Mouse (Mus musculus): ENCODE data around the gene Nfkbiz. TPM values are rescaled to one million over a fixed set of nuclear protein-coding genes. Genes with fewer than 3 reads are reported as not detected.

Gene Nfkbiz
- total and polyA plus RNA-seq, 3 experiments, result 1.3 to 2.4 TPM; not detected in 1

DNA sequence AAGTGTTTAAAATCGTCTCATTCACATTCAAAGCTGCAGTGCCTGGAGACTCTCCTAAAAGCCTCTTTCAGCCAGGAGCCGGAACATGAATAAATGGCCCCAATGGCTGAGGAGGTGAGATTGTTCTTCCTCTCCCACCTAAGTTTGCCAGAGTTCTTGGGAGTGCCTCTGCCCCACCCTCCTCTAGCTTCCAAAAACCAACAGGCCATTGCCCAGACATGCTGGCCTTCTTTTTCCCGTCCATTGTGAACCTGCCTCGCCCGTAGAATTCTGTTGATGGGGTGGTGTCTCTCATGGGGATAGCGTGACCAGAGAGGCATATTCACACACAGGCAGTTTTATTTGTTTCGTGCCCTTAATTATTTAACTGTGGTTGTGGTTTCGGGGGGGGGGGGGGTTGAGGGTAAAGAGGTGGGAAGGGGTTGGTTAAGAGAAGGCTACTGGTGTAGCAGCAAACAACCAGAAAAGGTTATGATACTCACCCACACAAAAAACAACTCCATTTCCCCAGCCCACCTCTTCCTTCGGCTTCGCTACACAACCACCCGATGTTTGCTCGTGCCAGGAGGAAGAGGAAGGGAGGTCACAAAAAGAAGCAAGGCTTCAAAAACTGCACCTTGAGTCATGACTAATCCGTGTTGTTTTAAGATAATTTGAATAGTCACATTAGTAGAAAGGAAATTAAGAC is 51.2 kb downstream of the Nfkbiz start (continued):
- TF ChIP-seq TCF12 (IDR thresholded peaks at IDR 0.05; ENCODE audit: low read depth, low read length), result no peak
- TF ChIP-seq POLR2AphosphoS5 (IDR thresholded peaks at IDR 0.05; ENCODE audit: borderline replicate concordance, low read depth, low read length), result no peak
- no peak for TF ChIP-seq EP300 (IDR thresholded peaks at IDR 0.05; ENCODE audit: low read depth in 1 of 2, low read length in 2 of 2)

DNA sequence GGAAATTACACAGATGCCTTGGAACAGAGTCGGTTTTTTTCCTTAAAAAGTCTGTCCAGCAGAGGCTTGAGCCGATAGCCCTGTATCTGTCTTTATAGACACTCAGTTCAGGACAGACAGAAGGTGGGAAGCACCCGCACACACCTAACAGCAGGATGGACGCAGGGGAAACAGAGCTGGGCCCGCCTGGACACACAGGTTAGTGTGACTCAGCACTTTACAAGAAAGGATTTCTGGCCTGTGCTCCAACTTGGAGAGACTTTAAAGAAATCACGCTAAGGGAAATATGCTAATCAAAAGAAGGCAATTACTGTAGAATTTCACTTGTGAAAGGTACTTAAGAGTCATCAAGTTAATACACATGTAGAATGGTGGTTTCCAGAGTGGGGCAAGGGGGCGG is 54.3 kb downstream of the Nfkbiz start:
- Histone ChIP-seq H3K4me1 (ENCODE audit: control insufficient read depth in 1 of 2, insufficient read depth in 2 of 2, low read length in 2 of 2) (no peaks in the 10 kb centered on the region), H3K79me2 (ENCODE audit: control insufficient read depth, insufficient read depth, low read length, poor library complexity) (no peaks in the 10 kb centered on the region), H3K9ac (ENCODE audit: control insufficient read depth, low read depth, low read length, poor library complexity, severe bottlenecking) (no peak overlapping the region)

DNA sequence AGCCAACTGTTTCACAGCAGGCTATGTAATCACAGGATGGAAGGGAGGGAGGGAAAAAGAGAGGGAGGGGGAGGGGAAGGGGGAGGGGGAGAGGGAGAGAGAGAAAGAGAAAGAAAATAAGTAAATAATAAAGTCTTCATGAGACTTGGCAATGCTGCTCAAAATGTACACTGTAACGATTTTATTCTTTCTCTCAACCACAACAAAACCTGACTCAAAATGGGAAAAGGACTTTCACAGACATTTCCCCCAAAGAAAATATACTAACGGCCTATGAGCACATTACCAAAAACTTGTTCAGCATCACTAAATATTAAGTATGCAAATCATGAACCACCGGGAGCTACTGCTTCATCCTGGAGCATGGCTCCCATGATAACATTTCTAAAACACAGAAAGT is 54.8 kb downstream of the Nfkbiz start:
- no peak for TF ChIP-seq USF1 (IDR thresholded peaks at IDR 0.05; ENCODE audit: low read depth, low read length)
- TF ChIP-seq CHD1 (IDR thresholded peaks at IDR 0.05; ENCODE audit: low read depth, low read length), result no peak
- TF ChIP-seq ZMIZ1 (IDR thresholded peaks at IDR 0.05; ENCODE audit: low read depth, low read length), result no peak
- TF ChIP-seq MAX (IDR thresholded peaks at IDR 0.05; ENCODE audit: low read length), result no peak
- no peak for TF ChIP-seq ZC3H11A (IDR thresholded peaks at IDR 0.05; ENCODE audit: low read depth, low read length)
- TF ChIP-seq E2F4 (IDR thresholded peaks at IDR 0.05; ENCODE audit: borderline replicate concordance, low read depth, low read length), result no peak
- TF ChIP-seq TAL1 (IDR thresholded peaks at IDR 0.05; ENCODE audit: low read length), result no peak
- no peak for TF ChIP-seq ETS1 (IDR thresholded peaks at IDR 0.05; ENCODE audit: low read depth, low read length)
- TF ChIP-seq CHD2 (IDR thresholded peaks at IDR 0.05; ENCODE audit: low read length), result no peak
- Histone ChIP-seq H3K79me2 (ENCODE audit: control insufficient read depth, insufficient read depth, low read length, poor library complexity) (no peaks in the 10 kb centered on the region), H3K27me3 (ENCODE audit: control insufficient read depth in 1 of 2, insufficient read depth in 2 of 2, low read length in 2 of 2) (peaks cover 0 to 3% of the 10 kb centered on the region in 2 experiments; a peak in 1 of 4 replicates), H3K36me3 (ENCODE audit: control insufficient read depth in 1 of 2, insufficient read depth in 2 of 2, low read length in 2 of 2) (no peaks in the 10 kb centered on the region), H3K4me3 (ENCODE audit: control insufficient read depth in 1 of 2, insufficient read depth in 1 of 2, low read depth in 2 of 2, low read length in 2 of 2) (no peak overlapping the region), H3K4me1 (ENCODE audit: control insufficient read depth in 1 of 2, insufficient read depth in 2 of 2, low read length in 2 of 2) (no peaks in the 10 kb centered on the region), H3K9ac (ENCODE audit: control insufficient read depth, low read depth, low read length, poor library complexity, severe bottlenecking) (no peak overlapping the region), H3K27ac (ENCODE audit: control insufficient read depth, low read depth, low read length) (no peak overlapping the region), H3K9me3 (replicated peaks; ENCODE audit: insufficient read depth, low read length) (no peaks in the 10 kb centered on the region)
- no peak for DNase-seq (ENCODE audit: low read depth, low spot score)

More for the DNA sequence above, 54.3 kb downstream of the Nfkbiz start:
- Histone ChIP-seq H3K4me3 (ENCODE audit: control insufficient read depth in 1 of 2, insufficient read depth in 1 of 2, low read depth in 2 of 2, low read length in 2 of 2) (no peak overlapping the region), H3K27me3 (ENCODE audit: control insufficient read depth in 1 of 2, insufficient read depth in 2 of 2, low read length in 2 of 2) (peaks cover 0 to 1% of the 10 kb centered on the region in 2 experiments; a peak in 1 of 4 replicates), H3K36me3 (ENCODE audit: control insufficient read depth in 1 of 2, insufficient read depth in 2 of 2, low read length in 2 of 2) (no peaks in the 10 kb centered on the region), H3K27ac (ENCODE audit: control insufficient read depth, low read depth, low read length) (no peak overlapping the region), H3K9me3 (replicated peaks; ENCODE audit: insufficient read depth, low read length) (no peaks in the 10 kb centered on the region)
- DNase-seq (ENCODE audit: low read depth, low spot score), result no peak
- TF ChIP-seq JUND (IDR thresholded peaks at IDR 0.05; ENCODE audit: low read depth, low read length), result no peak
- no peak for TF ChIP-seq ZMIZ1 (IDR thresholded peaks at IDR 0.05; ENCODE audit: low read depth, low read length)
- TF ChIP-seq NRF1 (IDR thresholded peaks at IDR 0.05; ENCODE audit: insufficient read depth, low read depth, low read length, poor library complexity, severe bottlenecking), result no peak
- TF ChIP-seq MAX (IDR thresholded peaks at IDR 0.05; ENCODE audit: low read length), result no peak
- TF ChIP-seq USF2 (IDR thresholded peaks at IDR 0.05; ENCODE audit: borderline replicate concordance in 1 of 2, insufficient read depth in 1 of 2, low read depth in 1 of 2, low read length in 2 of 2), result no peak
- no peak for TF ChIP-seq MYB (IDR thresholded peaks at IDR 0.05; ENCODE audit: low read depth, low read length)
- no peak for TF ChIP-seq HCFC1 (IDR thresholded peaks at IDR 0.05; ENCODE audit: low read depth, low read length)
- no peak for TF ChIP-seq TCF12 (IDR thresholded peaks at IDR 0.05; ENCODE audit: low read depth, low read length)
